Mouse (Mus musculus) spleen, adult 12 weeks (tissue): ENCODE results near the gene Clcn3.

Source experiments
- DNase-seq: peaks from one replicate; pipeline ENCODE4 v3.0.0; 2022; ENCODE audit warnings: low spot score

The Clcn3 gene

DNA sequence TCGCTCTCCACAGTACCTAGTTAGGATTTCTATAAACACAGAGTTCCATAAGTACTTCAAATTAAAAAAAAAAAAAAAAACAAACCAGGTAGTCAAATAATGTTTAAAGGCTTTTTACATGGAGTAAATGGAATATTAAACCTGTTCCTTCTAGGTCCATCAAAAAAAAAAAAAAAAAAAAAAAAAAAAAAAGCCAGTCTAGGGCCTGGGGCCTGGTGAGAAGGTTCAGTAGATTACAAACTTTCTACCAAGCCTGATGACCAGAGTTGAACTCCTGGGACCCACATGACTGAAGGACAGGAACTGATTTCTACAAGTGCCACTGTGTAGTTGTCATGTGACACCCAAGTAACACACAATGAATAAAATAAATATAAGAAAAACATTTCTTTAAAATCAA lies 31.3 kb downstream of the Clcn3 start:
- no peak for DNase-seq

DNA sequence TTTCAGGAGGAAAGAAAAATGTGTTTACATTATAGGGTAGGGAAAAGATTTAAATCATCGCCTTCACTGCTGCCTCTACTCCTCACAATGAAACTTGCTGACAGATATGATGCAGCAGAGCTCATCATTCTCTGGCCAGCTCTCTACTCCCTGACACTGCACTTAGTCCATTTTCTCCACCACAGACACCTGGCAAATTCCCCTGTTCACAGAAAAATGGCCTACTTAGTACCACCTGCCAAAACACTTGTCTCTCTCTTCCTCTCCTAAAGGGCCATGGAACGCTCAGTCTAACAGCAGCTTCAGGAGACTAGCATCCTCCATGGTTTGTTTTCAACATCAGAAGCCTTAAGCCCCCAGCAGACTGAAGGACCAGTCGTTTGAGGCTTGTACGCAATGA lies 31.8 kb downstream of the Clcn3 start:
- DNase-seq, result no peak

DNA sequence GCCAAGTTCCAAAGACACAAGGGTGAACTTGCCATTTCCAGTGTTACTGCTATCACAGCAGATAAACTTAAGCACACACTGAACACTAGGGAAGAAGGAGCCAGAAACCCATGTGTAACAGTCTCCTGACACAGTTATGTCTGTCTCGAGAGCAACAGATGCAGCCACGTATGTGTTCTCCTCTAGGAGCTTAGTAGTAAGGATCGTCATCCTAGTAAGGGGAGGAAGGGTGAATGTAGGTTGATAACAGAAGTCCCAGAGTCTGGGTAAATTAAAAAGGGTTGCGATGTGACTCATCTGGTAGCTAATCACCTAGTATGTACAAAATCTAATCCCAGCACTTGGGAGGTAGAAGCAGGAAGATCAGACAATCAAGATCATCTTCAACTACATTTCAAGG lies 33.2 kb downstream of the Clcn3 start:
- DNase-seq, result no peak

DNA sequence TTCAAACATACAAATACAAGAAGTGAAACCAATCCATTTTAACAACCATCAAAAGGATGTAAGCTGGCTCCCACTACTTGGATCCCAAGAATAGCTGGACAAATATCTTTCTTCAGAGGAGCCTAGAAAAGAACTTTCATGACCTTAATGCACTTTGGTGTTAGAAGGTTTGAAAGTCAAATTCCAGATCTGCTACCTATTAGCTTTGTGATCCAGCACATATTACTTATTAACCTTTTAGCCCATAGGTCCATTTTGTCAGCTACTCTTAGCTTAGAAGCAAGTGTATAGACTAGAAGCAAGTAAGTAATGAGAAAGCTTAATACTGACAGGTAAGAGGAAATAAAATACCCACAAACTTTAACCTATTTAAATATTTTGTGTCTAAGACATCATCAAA lies 35.6 kb downstream of the Clcn3 start:
- DNase-seq, result no peak

DNA sequence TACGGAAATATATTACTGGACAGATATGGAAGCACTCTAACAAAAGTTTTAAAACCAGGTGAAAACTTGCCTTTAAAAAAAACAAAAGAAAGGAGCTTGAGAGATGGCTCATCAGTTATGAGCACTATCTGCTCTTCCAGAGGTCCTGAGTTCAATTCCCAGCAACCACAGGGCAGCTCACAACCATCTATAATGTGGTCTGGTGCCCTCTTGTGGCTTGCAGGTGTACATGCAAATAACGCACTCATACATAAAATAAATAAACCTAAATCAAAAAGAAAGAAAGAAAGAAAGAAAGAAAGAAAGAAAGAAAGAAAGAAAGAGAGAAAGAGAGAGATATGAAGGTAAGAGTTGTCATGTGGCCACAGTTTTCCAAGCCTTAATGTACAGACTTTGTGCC lies 40.2 kb downstream of the Clcn3 start:
- no peak for DNase-seq

DNA sequence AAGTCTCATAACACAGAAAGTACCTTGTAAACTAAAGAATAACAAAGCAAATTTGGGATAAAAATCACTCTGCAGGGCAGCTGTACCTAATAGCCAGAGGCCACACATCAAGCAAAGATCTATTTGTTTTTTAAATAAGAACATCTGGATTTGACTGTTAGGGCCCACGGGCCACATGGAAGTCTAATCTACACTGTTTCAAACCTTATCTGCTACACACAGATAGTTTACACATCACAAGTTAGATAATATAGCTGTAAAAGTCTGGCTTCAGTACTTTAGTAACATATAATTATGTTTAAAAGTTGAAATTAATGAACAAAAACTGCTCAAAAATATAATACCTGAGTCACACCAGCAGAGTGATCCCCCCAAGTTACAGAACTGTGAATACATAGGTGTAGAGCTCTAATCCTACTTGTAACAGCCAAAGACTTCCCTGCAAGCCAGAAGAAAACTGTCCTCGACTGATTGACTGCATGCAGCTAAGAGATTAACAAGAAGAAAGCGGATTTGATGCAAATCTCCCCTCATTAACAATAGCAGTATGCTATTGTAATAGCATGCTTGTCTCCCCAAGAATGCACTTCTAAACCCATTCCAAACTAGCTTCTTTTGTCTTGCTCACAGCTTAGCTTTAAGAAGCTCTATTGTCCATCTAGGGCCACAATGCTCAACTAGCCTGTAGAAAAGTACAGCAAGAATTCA lies 44.2 kb downstream of the Clcn3 start:
- no peak for DNase-seq

DNA sequence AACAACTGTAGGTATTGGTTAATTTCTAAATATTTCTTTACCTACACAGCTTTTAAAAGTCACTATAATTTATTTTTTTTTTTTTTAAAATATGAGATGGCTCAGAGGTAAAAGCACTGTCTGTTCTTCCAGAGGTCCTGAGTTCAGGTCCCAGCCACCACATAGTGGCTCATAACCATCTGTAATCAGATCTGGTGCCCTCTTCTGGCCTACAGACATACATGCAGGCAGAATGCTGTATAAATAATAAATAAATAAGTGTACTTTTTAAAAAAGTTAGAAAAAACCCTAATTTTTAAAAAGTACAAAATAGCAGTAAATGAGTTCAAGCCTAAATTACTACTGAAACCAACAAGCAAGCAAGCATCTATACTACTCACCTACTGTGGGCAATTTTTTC lies 49.5 kb downstream of the Clcn3 start:
- no peak for DNase-seq

DNA sequence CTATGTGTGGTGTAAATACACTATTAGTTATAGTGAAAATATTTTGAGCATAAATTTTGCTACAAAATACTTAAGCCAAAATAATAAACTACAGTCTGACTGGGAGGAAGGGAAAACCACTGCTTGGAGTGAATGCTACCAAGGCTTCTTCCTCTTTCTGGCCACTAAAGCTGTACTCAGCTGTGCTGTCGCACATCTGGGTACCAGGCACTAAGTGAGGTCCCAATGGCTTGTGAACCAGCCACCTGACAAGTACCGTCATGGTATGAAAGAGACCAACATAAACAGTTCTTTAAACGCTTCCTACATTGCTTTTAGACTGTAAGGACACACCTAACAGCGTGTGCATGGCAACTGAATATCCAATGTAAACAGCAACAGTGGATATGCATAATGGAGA lies 62.9 kb downstream of the Clcn3 start:
- no peak for DNase-seq

DNA sequence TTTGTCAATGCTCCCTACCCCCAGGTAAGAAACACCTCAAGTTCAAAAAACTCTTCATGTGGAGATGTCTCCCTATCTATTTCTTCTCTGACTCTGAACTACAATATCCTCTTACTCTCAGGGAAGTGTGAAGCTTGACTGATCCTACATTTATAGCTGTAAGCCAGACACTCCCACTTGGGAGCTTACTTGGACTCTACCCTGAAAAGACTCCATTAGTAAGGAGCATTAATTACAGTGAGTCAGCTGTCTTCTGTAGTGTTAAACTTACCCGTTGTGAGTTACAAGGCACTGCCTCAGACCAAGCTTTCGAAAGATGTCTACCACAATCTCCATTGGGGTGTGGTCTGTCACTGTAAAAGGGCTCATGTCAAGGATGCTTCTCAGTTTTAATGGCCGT lies 64.0 kb downstream of the Clcn3 start:
- DNase-seq, result no peak

DNA sequence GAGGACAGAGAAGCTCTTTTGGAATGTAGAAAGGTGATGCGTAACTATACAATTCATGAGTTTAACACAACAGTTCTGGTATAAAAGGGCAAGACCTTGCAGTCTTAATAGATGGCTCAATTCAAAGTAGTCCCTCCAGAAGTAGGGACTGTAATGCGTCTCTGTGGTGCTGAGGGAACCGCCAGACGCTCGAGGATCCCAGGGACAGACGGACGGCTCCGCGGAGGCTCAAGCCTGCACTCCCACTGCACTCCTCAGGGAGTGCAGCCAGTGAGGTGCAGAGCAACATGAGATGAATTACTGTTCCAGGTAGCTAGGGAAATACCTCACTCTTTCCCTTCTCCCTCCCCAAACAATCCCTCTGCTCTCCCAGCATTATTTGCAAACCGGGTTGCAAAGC lies 70.5 kb downstream of the Clcn3 start:
- DNase-seq, result no peak

DNA sequence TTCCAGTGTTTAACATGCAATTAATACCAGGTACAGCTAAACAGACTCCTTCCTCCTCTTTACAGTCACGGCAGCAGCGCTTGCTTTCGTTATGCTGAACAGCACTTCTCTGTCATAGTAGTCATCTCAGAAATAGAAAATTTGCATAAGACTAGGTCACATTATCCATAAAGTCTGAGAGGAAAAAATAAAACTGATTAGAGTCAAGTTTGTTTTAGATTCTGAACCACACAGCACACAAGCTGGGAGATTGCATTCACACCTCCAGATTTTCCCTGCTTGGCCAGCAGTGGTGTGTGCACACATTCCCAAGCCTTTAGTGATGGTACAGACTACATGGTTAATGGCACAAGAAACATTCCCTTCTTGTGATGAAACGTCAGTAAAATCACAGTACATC lies 71.0 kb downstream of the Clcn3 start:
- no peak for DNase-seq

DNA sequence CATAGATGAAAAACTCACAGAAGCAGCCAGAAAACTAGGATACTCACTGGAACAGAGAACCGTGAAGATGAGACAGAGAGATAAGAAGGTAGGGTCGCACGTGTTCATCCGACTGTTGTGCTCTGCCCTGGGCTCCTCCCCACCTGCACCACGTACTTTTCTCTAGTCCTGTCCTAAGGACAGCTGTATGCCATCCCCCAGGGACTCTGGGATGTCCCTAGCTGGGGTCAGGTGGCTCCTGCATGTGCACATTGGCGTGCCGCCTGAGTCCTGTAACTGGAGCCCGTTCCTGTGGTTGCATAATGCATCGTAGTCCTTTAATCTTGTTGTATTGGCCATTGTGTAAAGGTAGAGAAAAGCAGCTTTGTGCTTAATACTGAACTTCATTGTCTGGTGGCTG lies 83.0 kb downstream of the Clcn3 start:
- no peak for DNase-seq

DNA sequence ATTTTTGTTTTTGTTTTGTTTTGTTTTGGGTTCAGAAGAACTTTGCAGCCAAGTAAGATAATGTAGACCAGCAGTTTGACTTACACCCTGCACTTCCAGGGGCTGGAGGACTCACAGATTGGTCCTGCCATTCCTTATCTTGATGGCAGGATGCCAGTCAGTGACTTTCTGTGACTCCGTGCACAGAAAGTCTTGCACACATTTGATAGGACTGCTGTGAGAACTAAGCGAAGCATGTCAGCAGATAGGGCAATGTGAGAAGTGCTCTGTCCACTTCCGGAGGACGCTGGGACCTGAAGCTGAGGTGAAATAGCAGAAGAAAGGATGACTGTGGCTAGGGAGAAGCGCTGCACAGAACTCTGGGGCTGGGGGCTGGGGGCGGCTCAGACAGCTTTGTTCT lies 87.2 kb downstream of the Clcn3 start:
- DNase-seq, result peak; percentile 30

DNA sequence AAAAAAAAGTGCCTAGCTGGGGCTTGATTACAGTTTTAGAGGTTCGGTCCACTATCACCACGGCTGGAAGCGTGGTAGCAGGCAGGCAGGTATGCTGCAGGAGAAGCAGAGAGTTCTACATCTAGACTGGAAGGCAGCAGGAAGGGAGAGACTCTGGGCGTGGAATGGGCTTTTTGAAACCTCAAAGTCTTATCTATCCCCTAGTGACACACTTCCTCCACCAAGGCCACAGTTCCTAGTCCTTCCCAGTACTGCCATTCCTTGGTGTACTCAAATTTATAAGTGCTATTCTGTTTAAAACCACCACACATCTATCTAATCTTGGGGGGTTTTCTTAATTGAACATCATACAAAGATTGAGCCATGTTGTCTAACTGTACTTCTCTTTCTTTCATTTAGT lies 91.3 kb downstream of the Clcn3 start:
- no peak for DNase-seq

DNA sequence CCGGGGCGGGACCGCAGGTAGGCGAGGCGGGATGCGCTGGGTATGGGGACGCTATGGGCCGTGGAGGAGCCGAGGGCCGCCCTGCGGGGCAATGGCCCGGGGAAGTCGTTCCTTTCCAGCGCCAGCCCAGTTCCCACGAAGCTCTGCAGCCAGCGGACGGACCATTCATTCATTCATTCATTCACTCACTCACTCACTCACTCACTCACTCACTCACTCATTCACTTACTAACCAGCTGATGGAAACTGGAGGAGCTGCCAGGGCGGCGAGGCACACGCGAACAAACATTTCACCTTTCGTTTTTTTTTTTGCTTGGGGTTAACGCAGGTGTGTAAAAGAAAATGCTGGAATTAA lies 92.6 kb downstream of the Clcn3 start:
- no peak for DNase-seq

DNA sequence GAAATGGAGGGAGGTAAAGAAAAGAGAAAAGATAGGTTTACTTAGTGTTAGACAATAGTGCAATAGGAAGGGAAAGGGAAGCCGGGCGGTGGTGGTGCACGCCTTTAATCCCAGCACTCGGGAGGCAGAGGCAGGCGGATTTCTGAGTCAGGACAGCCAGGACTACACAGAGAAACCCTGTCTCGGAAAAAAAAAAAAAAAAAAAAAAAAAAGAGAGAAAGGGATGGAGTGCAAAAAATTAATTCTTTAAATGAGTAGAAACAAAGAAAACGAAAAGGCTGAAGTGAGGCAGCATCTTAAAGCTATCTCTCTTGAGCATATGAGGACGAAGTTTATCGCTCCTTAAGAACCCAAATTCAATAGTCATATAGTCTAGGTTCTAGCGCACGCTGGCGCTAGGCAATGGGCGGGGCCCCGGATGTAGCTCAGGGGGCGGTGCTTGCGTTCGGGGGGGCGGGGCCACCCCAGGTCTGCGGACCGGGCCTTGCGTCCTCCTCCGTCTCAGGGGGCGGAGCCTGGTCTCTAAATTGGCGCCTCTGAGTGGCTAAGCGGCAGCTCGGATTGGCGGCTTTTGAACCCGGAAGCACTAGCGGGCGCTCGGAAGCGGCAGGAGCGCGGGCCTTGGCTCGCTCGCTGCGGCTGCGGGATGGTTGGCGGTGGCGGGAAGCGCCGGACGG lies 93.1 kb downstream of the Clcn3 start, which contains the start of gene Hpf1:
Gene Hpf1, plus strand, starts transcription at position 576 of the 677 bp plus-strand sequence.
- peak; percentile 92 for DNase-seq

DNA sequence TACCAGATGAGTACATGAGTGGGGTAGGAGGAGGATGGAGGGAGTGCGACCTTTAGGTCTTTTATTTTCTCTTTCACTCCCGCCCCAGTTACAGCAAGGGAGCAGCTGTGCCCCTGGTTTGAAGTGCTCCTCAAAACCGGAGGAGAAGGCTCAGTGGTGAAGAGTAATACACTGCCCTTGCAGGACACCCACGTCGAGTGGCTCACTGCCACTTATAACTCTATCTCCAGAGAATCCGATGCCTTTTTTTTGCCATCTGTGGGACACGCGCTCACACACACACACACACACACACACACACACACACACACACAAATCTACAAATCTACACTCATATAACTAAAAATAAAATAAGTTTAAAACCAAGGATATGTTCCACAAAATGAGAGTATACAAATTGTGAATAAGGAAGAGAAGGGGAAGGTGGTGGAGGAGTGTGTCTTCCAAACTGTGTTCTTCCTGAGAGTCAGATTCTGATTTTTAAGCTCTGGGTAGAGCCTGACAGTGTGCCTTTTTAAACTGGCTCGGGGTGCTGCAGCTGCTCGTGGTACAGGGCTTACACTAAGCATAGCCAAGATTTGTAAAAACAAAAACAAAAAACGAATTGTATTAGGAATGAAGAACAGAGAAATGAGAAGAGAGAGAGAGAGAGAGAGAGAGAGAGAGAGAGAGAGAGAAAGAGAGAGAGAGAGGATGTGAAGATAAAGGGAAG lies 93.8 kb downstream of the Clcn3 start:
- no peak for DNase-seq

DNA sequence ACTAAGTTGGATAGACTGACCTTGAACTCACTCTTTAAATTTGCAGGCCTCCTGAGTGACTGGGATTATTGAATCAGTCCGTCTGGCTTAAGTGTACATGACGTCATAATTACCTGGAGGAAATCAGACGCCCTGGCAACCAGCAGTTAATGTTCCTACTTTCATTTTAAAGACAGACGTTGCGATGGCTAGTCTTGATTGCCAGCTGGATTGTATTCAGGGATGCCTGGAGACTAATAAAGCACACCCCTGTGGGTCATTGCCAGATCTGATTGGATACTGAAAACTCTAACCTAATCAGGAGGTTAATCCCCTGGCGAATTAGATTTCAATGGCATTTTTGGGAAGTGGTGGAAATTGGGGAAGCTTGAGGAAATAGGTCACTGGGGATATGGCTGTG lies 96.4 kb downstream of the Clcn3 start:
- DNase-seq, result no peak

DNA sequence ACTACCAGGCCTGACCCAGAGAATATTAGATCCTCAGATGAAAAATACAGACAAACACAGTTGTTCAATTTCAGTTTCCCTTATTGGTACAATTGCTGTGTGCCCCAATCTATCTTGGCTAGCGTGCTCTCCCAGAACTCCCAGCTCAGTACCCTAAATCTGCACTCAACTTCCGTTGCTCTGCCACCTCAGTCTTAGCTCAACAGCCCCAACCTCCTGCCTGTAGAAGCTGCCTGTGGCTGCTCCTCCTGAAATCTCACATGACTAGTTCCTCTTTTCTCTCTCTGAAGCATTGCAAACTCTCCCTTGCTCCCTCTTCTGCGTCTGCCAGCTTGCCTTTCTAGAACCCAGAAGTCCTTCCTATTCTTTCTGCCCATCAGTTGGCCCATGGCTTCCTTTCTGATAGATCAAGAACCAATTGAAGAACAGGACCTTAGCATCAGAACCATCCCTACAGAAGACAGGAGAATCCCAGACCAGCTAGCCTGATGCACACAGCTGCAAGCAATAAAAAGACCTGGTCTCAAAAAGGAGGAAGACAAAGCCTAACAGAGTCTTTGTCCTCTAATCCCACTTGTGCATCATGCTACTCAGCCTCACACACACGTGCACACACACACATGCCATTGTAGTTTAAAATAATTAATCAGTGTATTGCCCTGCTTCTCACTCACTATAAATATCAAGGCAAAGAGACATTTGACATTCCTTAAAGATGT lies 99.5 kb downstream of the Clcn3 start:
- DNase-seq, result no peak

DNA sequence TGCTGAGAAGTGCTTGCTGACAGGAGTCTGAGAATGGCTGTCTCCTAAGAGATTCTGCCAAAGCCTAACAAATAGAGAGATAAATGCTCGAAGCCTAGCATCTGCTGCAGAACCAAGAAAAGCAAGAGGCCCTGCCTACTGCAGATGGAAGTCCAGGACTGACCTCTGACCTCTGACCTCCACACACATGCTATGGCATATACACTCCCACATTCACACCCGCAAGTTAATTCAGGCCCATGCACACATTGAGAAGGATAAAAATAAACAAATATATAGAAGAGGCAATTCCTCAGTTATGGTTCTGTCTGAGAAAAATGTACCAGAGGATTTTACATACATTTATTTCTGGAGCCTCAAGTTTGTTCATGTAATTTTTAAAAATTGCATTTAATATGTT lies 104.5 kb downstream of the Clcn3 start:
- no peak for DNase-seq

DNA sequence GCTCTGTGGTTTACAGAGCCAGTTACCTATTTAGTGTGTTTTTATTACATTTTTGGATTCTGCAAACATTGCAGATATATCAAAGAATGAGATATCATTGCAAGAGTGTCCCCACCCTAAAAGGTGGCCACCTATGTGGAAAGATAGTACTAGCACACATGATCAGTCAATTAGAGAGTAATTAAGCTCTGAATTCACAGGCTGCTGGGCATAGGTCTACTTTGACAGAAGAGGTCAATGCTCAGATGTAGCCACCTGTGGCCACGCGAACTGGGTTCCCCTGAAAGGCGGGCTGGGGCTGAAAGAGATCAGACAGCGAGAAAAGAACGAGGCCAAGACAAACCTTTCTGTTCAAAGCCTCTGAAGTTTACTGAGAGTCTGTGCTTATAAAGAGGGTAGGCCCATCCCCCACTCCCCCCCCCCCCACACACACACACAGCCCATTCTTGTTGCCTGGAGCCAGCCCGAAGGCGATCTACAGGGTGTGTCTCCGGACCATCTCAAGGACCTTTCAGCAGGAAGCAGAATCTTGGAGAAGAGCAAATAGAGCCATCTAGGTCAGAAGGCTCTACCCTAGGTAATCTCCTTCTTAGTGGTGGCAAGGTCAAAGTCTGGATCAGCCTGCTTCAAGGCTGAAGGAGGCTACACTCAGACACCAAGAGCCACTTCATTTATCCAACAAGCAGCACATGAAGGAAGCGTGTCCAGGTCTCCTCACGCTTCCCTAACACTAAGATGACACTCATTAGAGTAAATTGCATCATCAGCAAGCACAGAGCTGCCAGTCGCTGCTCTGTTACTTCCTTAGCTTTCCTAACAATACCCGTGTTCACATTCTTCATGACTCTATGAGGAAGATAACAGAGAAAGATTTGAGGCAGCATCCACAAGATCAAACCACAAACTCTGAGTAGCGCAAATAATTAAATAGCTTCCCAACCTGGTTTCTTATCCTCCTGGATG lies 112.6 kb downstream of the Clcn3 start:
- DNase-seq, result no peak

DNA sequence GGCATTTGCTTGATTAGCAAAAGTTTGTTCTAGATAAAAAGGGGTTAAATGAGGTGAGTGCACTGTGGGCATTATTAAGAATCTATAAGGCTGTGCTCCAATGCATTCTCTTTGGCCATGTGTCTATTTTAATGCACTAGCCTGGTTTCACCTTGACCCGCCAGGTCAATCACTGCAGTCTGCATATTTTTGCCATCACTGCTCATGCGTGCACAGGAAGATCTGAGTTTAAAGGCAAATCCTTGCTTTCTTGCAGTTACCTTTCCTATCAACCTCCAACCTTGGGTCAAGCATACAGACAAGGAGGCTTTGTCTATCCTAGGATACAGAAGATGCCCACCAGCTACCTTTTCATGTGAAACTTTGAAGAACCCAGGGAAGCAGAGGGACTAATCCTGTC lies 113.3 kb downstream of the Clcn3 start:
- no peak for DNase-seq
